Mouse (Mus musculus) c-Kit-negative CD71-positive TER-119-positive erythroid progenitor cells, embryonic 14.5 days (primary cell): Measurements from ENCODE around the gene Lypd3.

ENCODE experiments used
- DNase-seq: peaks from one replicate; pipeline ENCODE4 v3.0.0-alpha.2; 2013; ENCODE audit warnings: low read depth, low spot score

Lypd3 gene

GRCm38 (mm10) chr7:24636264-24636663 lies at the start of gene Lypd3:
Gene Lypd3 (plus strand): TSS chr7:24636550.
- DNase-seq = no peak

DNA sequence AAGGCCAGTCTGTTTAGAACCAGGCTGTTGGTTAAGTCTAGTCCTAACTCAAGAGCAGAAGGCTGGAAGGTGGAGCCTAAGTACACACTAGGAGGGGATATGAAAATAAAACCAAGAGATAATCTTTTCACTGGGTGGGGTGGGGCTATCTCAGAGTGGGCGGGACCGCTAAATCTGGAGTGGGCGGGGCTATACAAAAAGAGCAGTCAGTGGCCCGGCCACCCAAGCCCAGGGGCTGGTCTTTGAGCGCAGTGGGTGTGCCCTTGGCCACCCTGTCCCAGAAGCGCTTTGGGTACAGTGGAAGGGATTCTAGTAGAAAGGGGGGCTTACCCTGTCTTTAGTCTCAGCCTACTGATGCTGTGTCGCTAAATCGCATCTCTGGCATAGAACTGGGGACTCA lies 49.5 kb upstream of the Lypd3 start:
- DNase-seq = no peak

- no peak for DNase-seq
Measured at GRCm38 (mm10) chr7:24587330-24588105, 48.8 kb upstream of the Lypd3 start, which contains the start of the genes Ethe1 and Zfp575. Gene Ethe1 (plus strand): TSS chr7:24587543. Gene Zfp575 (minus strand): TSS chr7:24587641.

DNA sequence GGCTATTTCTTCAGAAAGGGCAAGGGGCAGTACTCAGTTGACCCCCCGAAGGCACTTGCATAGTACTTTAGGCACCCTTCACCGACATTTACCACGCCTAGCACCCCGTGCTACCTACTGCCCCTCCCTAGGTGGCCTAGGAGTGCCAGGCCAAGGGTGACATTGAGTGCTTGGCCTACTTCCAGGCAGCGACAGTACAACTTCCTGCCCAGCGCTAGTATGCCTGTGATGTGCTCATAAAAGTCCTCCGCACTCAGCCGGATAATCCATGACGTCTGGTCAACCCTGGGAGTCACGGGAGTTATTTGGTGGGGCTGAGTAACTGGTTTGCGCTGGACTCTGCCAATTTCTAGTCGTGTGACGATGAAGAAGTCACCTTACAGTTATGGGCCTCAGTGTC lies 48.0 kb upstream of the Lypd3 start:
- no peak for DNase-seq

- DNase-seq = no peak
Measured at GRCm38 (mm10) chr7:24591735-24592134, 44.6 kb upstream of the Lypd3 start.

GRCm38 (mm10) chr7:24592163-24592562 lies 44.2 kb upstream of the Lypd3 start:
- no peak for DNase-seq

- DNase-seq = no peak
Measured at GRCm38 (mm10) chr7:24592781-24593180, 43.6 kb upstream of the Lypd3 start.

GRCm38 (mm10) chr7:24593621-24594308 lies 42.6 kb upstream of the Lypd3 start:
- DNase-seq = peak; percentile 36

- DNase-seq = no peak
Measured at GRCm38 (mm10) chr7:24594309-24594803, 42.0 kb upstream of the Lypd3 start.

DNA sequence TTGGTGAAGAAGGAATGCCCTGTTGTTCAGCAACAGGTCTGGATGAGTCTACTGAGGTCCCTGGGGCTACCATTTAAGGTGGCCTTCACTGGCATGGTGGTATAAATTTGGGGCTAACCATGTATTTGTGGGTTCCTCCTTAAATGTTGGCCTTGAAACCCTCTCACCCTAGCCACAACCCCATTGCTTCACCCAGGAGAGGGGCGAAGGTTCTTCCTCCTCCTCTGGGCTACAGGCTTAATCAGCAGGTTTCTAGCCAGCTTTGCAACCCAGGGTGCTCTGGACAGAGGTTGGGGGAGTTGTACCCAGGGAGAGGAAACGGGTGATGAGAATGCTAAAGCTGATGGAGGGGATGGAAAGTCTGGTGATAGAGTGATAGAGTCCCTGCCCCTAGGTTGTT lies 40.9 kb upstream of the Lypd3 start:
- no peak for DNase-seq

DNA sequence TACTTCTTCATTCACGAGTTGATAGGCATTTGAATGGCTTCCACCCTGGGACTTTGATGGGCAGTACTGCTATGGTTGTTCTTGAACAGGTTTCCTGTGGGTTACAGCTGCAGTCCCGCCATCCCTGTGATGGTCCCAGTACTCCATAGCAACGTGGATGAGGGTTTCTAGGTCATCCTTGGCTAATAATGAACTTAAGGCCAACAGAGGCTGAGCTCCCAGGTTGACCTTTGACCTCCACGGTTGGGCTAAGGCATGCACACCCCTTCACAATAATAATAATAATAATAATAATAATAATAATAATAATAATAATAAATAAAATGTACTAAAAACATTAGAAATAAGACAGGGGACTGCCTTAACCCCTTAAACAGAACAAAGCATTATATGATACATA lies 38.2 kb upstream of the Lypd3 start:
- DNase-seq = no peak

GRCm38 (mm10) chr7:24599211-24600067 lies 36.9 kb upstream of the Lypd3 start:
- no peak for DNase-seq

DNA sequence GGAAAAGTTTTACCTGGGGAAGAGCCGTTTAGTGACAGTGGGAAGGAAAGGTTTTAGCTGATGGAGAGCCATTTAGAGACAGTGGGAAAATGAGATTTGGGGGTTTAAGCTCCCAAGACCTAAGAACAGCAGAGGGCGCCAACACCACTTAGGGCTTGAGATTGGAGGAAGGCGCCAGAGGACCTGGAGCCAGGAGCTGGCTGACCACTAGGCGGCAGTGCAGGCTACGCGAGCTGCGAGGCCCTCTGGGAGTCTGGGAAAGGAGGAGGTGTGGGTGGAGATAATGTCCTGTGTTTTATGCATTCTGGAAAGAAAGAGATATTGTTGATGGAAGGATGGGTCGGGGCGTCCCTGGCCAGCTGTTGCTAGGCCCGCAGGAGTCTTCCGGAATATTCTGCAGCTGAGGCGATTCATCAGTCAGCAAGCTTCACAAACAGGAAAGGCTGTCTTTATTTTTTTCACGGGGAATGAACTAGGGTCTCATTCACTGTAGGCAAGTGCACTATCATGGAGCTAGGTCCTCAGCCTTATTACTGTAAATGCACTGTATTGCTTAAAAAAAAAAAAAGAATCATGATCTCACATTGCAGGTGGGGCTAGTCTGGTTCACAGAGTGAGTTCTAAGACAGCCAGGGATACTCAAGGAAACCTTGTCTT lies 35.3 kb upstream of the Lypd3 start:
- DNase-seq = peak; percentile 75

GRCm38 (mm10) chr7:24605561-24605960 lies 30.8 kb upstream of the Lypd3 start:
- DNase-seq = no peak

- DNase-seq = no peak
Measured at GRCm38 (mm10) chr7:24606046-24606445, 30.3 kb upstream of the Lypd3 start.

DNA sequence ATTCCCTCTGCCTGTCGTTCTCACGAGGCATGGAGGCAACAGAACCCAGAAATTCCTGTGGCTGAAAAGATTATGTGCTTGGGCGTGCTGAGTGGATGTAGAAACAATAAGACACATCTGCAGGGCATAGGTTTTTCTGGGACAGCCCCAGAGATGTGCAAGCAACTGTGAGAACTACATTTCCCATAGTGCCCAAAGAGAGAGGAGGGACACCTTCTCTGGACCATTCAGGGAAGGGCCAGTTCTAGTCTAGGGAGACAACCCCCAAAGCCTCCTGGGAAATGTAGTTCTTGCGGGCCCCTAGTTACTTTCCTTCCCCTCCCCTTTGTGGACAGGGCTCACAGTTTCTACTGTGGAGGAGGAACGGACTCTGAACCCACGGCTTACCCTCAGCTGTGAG lies 28.3 kb upstream of the Lypd3 start:
- DNase-seq = no peak

DNA sequence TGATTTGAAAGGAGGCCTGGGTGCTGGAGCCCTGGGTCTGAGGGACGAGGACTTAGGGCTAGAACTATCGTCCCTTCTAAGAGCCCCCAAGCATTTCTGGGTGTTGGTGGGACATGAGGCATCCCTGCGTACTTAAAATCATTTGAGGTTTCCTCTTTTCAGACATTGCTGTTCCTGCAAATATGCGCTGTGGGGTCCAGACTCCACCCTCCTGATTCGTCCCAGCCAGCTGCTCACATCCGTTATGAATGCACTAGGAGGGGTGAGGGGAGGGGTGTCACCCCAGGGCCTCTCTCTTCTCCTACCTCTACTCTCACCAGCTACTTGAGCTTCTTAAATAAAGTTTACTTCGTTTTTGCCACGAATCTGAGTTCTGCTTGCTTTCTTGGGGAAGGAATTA lies 27.8 kb upstream of the Lypd3 start:
- no peak for DNase-seq

DNA sequence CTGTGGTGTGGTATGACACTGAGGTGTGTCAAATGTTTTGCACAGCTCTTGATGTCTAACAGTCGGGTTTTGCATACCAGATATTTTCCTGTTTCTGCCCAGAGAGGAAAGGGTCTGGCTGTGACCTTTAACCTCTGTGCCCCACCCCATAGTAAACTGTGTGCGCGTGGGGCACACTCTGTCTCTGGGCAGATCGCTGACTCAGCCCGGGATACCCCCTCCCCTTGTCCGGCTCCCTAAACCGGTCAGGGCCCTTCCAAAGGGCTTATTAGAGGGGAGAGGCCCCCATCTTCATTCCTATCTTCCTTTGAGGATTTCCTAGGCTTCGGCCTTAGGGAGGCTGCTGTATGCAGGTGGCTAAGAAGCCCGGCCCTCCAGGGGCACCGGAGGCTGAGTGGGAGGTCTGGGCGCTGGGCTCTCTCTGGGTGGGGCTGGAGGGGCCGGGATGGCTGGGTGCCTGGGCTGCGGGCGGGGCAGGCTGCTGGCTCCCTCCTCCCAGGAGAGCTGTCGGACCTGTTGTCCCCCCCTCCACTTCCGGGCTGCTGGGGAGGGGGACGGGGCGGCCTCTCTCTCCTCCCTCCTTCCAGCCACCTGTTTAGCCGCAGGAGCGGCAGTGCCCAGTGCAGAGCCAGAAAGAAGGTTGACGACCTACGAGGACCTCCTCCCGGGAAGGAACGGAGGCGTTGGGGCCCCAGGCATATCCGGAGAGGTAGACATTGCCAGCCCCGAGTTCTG lies 26.0 kb upstream of the Lypd3 start, which contains the start of gene Phldb3:
Gene Phldb3 (plus strand): TSS at position 620 of the 735 bp plus-strand sequence.
- no peak for DNase-seq

- DNase-seq = peak; percentile 84
Measured at GRCm38 (mm10) chr7:24610879-24611494, 25.4 kb upstream of the Lypd3 start.

- no peak for DNase-seq
Measured at GRCm38 (mm10) chr7:24611709-24612108, 24.6 kb upstream of the Lypd3 start.
